Mouse (Mus musculus) v-Abl transformed pro-B cells (cell line): ENCODE data around the gene Ndfip2.

Experiments used
- in situ Hi-C, 2 experiments: fragments of 400-800 bp; cut with MboI; formaldehyde crosslinking; loops; one replicate each; pipeline ENCODE4 v1.15.1; 2025; ENCODE audit not compliant: unreplicated experiment in 2 of 2

The Ndfip2 gene

GRCm38 (mm10) chr14:105328397-105329302, 70.3 kb downstream of the Ndfip2 start:
- in situ Hi-C loops = no loop called here

- in situ Hi-C loops = no loop called here
Measured at GRCm38 (mm10) chr14:105333475-105334094, 75.2 kb downstream of the Ndfip2 start.

- in situ Hi-C loops = no loop called here
Measured at GRCm38 (mm10) chr14:105341765-105342164, 83.4 kb downstream of the Ndfip2 start.

GRCm38 (mm10) chr14:105354121-105354520, 95.7 kb downstream of the Ndfip2 start:
- in situ Hi-C loops = no loop called here
